Mouse (Mus musculus) brain, embryonic 14.5 days (tissue): ENCODE data around the gene C1ql1.

Source experiments
- CTCF ChIP-seq: fragments of 200-500 bp; IDR thresholded peaks from 2 replicates; pipeline ENCODE4 v1.5.1; 2012; ENCODE audit warnings: inconsistent platforms, mild to moderate bottlenecking, moderate library complexity, borderline replicate concordance; ENCODE audit not compliant: insufficient read depth, insufficient read length; ENCODE audit errors: extremely low read depth
- POLR2A ChIP-seq: fragments of 200-500 bp; IDR thresholded peaks from 2 replicates; pipeline ENCODE4 v1.6.1; 2012; ENCODE audit warnings: mild to moderate bottlenecking, inconsistent platforms, borderline replicate concordance; ENCODE audit not compliant: poor library complexity, insufficient read depth, insufficient read length, severe bottlenecking; ENCODE audit errors: extremely low read depth

GRCm38 (mm10) chr11:102895779-102896178 lies 50.7 kb downstream of the C1ql1 start:
- TF ChIP-seq CTCF, result no peak
- TF ChIP-seq POLR2A, result no peak
